Mouse (Mus musculus) C2C12 (cell line): ENCODE data around the gene Tmem131. TPM values are rescaled to one million over a fixed set of nuclear protein-coding genes. Genes with fewer than 3 reads are reported as not detected.

Source experiments
- H3K27me3 ChIP-seq: one replicate; pipeline ENCODE4 v1.6.1; 2011; ENCODE audit not compliant: control insufficient read depth, insufficient read depth, insufficient read length
- H3K36me3 ChIP-seq: one replicate; pipeline ENCODE4 v1.6.1; 2011; ENCODE audit not compliant: control insufficient read depth, insufficient read depth
- H3K4me3 ChIP-seq: one replicate; pipeline ENCODE4 v1.5.1; 2011; ENCODE audit warnings: mild to moderate bottlenecking, control low read depth; ENCODE audit not compliant: poor library complexity, insufficient read depth, severe bottlenecking
- H3K79me2 ChIP-seq: one replicate; pipeline ENCODE4 v1.6.1; 2011; ENCODE audit not compliant: control insufficient read depth, insufficient read depth
- H3K79me3 ChIP-seq: one replicate; pipeline ENCODE4 v1.6.1; 2011; ENCODE audit warnings: low read depth, control low read depth
- H3ac ChIP-seq: one replicate; pipeline ENCODE3; 2011; ENCODE audit warnings: low read depth; ENCODE audit not compliant: control insufficient read depth, insufficient read length
- CEBPB ChIP-seq: IDR thresholded peaks from one replicate; pipeline ENCODE4 v1.6.1; 2011; ENCODE audit warnings: low read depth, mild to moderate bottlenecking, control low read depth, moderate library complexity
- CTCF ChIP-seq: IDR thresholded peaks from one replicate; pipeline ENCODE4 v1.5.1; 2011; ENCODE audit not compliant: control insufficient read depth, insufficient read depth, insufficient read length
- FOSL1 ChIP-seq: IDR thresholded peaks from one replicate; pipeline ENCODE4 v1.8.0; 2011; ENCODE audit warnings: mild to moderate bottlenecking, low read length; ENCODE audit not compliant: poor library complexity, insufficient read depth, severe bottlenecking
- MAX ChIP-seq: IDR thresholded peaks from one replicate; pipeline ENCODE4 v1.6.1; 2011; ENCODE audit warnings: mild to moderate bottlenecking, control low read depth
- MYOD1 ChIP-seq: IDR thresholded peaks from one replicate; pipeline ENCODE4 v1.6.1; 2011; ENCODE audit warnings: low read depth; ENCODE audit not compliant: control insufficient read depth, insufficient read length
- MYOG ChIP-seq: IDR thresholded peaks from one replicate; pipeline ENCODE4 v1.6.1; 2011; ENCODE audit not compliant: control insufficient read depth, insufficient read length; ENCODE audit errors: extremely low read depth
- USF1 ChIP-seq: IDR thresholded peaks from one replicate; pipeline ENCODE4 v1.6.1; 2011; ENCODE audit warnings: low read depth, mild to moderate bottlenecking, control low read depth, moderate library complexity
- polyA plus RNA-seq: library from polyadenylated mRNA; unstranded; fragments of >200 nt; fragmentation: generic; extraction: Trizol; gene quantifications from one replicate; pipeline ENCODE4 v1.2.1, GENCODE M21; 2012; ENCODE audit warnings: missing spikeins

Gene Tmem131
- polyA plus RNA-seq, 1 experiment = 12.9 TPM

- no peak overlapping the region for H3ac ChIP-seq
- H3K79me3 ChIP-seq = peaks cover 38% of the 10 kb centered on the region
- peaks cover 99% of the 10 kb centered on the region for H3K79me2 ChIP-seq
- no peaks in the 10 kb centered on the region for H3K27me3 ChIP-seq
- no peaks in the 10 kb centered on the region for H3K36me3 ChIP-seq
- TF ChIP-seq MYOD1 = no peak
- no peak for TF ChIP-seq MAX
- no peak for TF ChIP-seq FOSL1
- TF ChIP-seq USF1 = no peak
- TF ChIP-seq CEBPB = no peak
- no peak for TF ChIP-seq CTCF
- TF ChIP-seq MYOG = no peak
- H3K4me3 ChIP-seq = no peak overlapping the region
Observed at GRCm38 (mm10) chr1:36920154-36920716, 23.2 kb downstream of the Tmem131 start.

- H3K79me2 ChIP-seq = peaks cover 99% of the 10 kb centered on the region
- peaks cover 36% of the 10 kb centered on the region for H3K79me3 ChIP-seq
- TF ChIP-seq CTCF = no peak
- H3K27me3 ChIP-seq = no peaks in the 10 kb centered on the region
- H3K4me3 ChIP-seq = no peak overlapping the region
- H3ac ChIP-seq = no peak overlapping the region
- no peaks in the 10 kb centered on the region for H3K36me3 ChIP-seq
Observed at GRCm38 (mm10) chr1:36919728-36920127, 23.7 kb downstream of the Tmem131 start.

GRCm38 (mm10) chr1:36917423-36917822 is 26.0 kb downstream of the Tmem131 start:
- no peak overlapping the region for H3ac ChIP-seq
- H3K27me3 ChIP-seq = no peaks in the 10 kb centered on the region
- peaks cover 34% of the 10 kb centered on the region for H3K79me3 ChIP-seq
- no peaks in the 10 kb centered on the region for H3K36me3 ChIP-seq
- peaks cover 99% of the 10 kb centered on the region for H3K79me2 ChIP-seq
- H3K4me3 ChIP-seq = no peak overlapping the region
- TF ChIP-seq FOSL1 (no peak), USF1 (no peak), CEBPB (no peak), MYOG (no peak), CTCF (no peak), MYOD1 (no peak), MAX (no peak)

- TF ChIP-seq CEBPB = no peak
Observed at GRCm38 (mm10) chr1:36915200-36915580, 28.3 kb downstream of the Tmem131 start.

GRCm38 (mm10) chr1:36914455-36915199 is 28.8 kb downstream of the Tmem131 start:
- TF ChIP-seq CEBPB = no peak
- no peak for TF ChIP-seq MYOD1
- TF ChIP-seq FOSL1 = no peak
- no peak for TF ChIP-seq MYOG
- no peak for TF ChIP-seq MAX
- TF ChIP-seq CTCF = no peak
- TF ChIP-seq USF1 = no peak
- H3K79me3 ChIP-seq = peaks cover 39% of the 10 kb centered on the region
- no peaks in the 10 kb centered on the region for H3K36me3 ChIP-seq
- no peak overlapping the region for H3K4me3 ChIP-seq
- H3ac ChIP-seq = no peak overlapping the region
- no peaks in the 10 kb centered on the region for H3K27me3 ChIP-seq
- peaks cover 96% of the 10 kb centered on the region for H3K79me2 ChIP-seq

More at GRCm38 (mm10) chr1:36915200-36915580, 28.3 kb downstream of the Tmem131 start:
- no peaks in the 10 kb centered on the region for H3K36me3 ChIP-seq
- H3K79me3 ChIP-seq = peaks cover 39% of the 10 kb centered on the region
- H3ac ChIP-seq = no peak overlapping the region
- no peak overlapping the region for H3K4me3 ChIP-seq
- H3K79me2 ChIP-seq = peaks cover 96% of the 10 kb centered on the region
- H3K27me3 ChIP-seq = no peaks in the 10 kb centered on the region

GRCm38 (mm10) chr1:36913806-36914205 is 29.7 kb downstream of the Tmem131 start:
- Histone ChIP-seq H3ac (no peak overlapping the region), H3K36me3 (no peaks in the 10 kb centered on the region), H3K79me3 (peaks cover 44% of the 10 kb centered on the region), H3K27me3 (no peaks in the 10 kb centered on the region), H3K79me2 (peaks cover 96% of the 10 kb centered on the region), H3K4me3 (no peak overlapping the region)
- TF ChIP-seq CTCF (no peak), CEBPB (no peak), MYOG (no peak), MYOD1 (no peak), MAX (no peak), USF1 (no peak)
